In genomic region chr3:116194701-116195100, GRCm38 (mm10) we compare ENCODE assay signal across 18 mouse cellular contexts. TPM values are rescaled to one million over a fixed set of nuclear protein-coding genes. Genes with fewer than 3 reads are reported as not detected.
DNase-seq lines count a peak whose midpoint lies in the region; ATAC-seq and TF ChIP-seq lines count a peak whose summit lies in the region.
"Had no signal": no experiment of that assay in that cellular context is flagged by ENCODE, and none has a peak within 500 bp of the region (broad histone marks: within the 10 kb centered on the region; RNA-seq: fewer than 3 reads in every experiment).

No protein-coding gene starts in this region.

- ATAC-seq in heart, embryonic 11.5 days (replicated peaks; ENCODE audit: insufficient number of reproducible peaks, low FRiP score, low TSS enrichment) = no peak
- ATAC-seq in megakaryocyte, adult 5-6 weeks (ENCODE audit: poor library complexity, severe bottlenecking) = no peak
- ATAC-seq: liver, embryonic 12.5 days had no signal

- 38% methylated on average over 3 of the region's 3 CpGs for WGBS in heart, adult 2 months
- WGBS in heart, embryonic 11.5 days (ENCODE audit: insufficient replicate concordance) = 83% methylated on average over 3 of the region's 3 CpGs

- H3K4me2 ChIP-seq in heart, embryonic 11.5 days = no peak overlapping the region
- H3K4me2 ChIP-seq: hindbrain, embryonic 14.5 days; liver, embryonic 12.5 days; neural tube, embryonic 15.5 days had no signal

- TF ChIP-seq CTCF in heart, adult 2 months (IDR thresholded peaks at IDR 0.05) = no peak

- no peaks in the 10 kb centered on the region for H3K9me3 ChIP-seq in heart, embryonic 11.5 days (replicated peaks; ENCODE audit: control insufficient read depth, low read length)
- H3K9me3 ChIP-seq: forebrain, embryonic 10.5 days; liver, embryonic 12.5 days; neural tube, embryonic 15.5 days had no signal

- no peak overlapping the region; the same call in 1 of the 2 replicates for H3K27ac ChIP-seq in heart, adult 2 months
- no peak overlapping the region for H3K27ac ChIP-seq in heart, embryonic 11.5 days (ENCODE audit: low read depth, low read length)
- H3K27ac ChIP-seq: forebrain, embryonic 10.5 days; hindbrain, embryonic 14.5 days; liver, embryonic 12.5 days; neural tube, embryonic 15.5 days had no signal

- H3K9ac ChIP-seq in heart, adult 2 months (ENCODE audit: low read depth, low read length) = no peak overlapping the region
- no peak overlapping the region for H3K9ac ChIP-seq in heart, embryonic 11.5 days (ENCODE audit: low read depth, low read length)
- H3K9ac ChIP-seq: hindbrain, embryonic 14.5 days; liver, embryonic 12.5 days; neural tube, embryonic 15.5 days had no signal

- peak; percentile 40 to 53 for DNase-seq in heart, adult 2 months
- DNase-seq in NIH3T3 (ENCODE audit: low read depth) = peak; percentile 87
- peak; percentile 80 to 86 for DNase-seq in heart, adult 9 months (ENCODE audit: low spot score in 2 of 2)
- DNase-seq in lung, postnatal 4 days = peak; percentile 39 to 59
- DNase-seq in right cerebral cortex, postnatal 10 days (ENCODE audit: low spot score in 2 of 2) = no peak
- DNase-seq in retina, postnatal 1 day = no peak
- DNase-seq: cerebellum, postnatal 36 days; kidney, postnatal 4 days; midbrain, embryonic 14.5 days; right cerebral cortex, postnatal 4 days; thymus, adult 18-20 months had no signal

- no peaks in the 10 kb centered on the region for H3K27me3 ChIP-seq in heart, adult 2 months (ENCODE audit: control insufficient read depth, insufficient read depth, low read length)
- H3K27me3 ChIP-seq in heart, embryonic 11.5 days (ENCODE audit: control insufficient read depth, insufficient read depth, low read length) = no peaks in the 10 kb centered on the region
- H3K27me3 ChIP-seq: CH12.LX; liver, embryonic 12.5 days; neural tube, embryonic 15.5 days had no signal

- no peak overlapping the region for H3K4me3 ChIP-seq in heart, adult 2 months
- no peak overlapping the region for H3K4me3 ChIP-seq in heart, embryonic 11.5 days (ENCODE audit: low read depth, low read length)
- H3K4me3 ChIP-seq: forebrain, embryonic 10.5 days; liver, embryonic 12.5 days; neural tube, embryonic 15.5 days had no signal

- no peak for TF ChIP-seq POLR2A in heart, adult 2 months (IDR thresholded peaks at IDR 0.05; ENCODE audit: insufficient read depth, low read depth, low read length)

- intact Hi-C loops in heart, adult 2 months (cut with DNase I) = loop anchor here (5.0 kb wide), 1 partner anchor 67 kb away; the partner anchor contains the start of gene Vcam1

- H3K4me1 ChIP-seq in heart, adult 2 months (ENCODE audit: control insufficient read depth, insufficient read depth, low read length) = peaks cover 2% of the 10 kb centered on the region; the same call in 1 of the 2 replicates
- H3K4me1 ChIP-seq in heart, embryonic 11.5 days (ENCODE audit: control insufficient read depth, insufficient read depth, low read length) = no peaks in the 10 kb centered on the region
- H3K4me1 ChIP-seq: forebrain, embryonic 10.5 days; liver, embryonic 12.5 days; neural tube, embryonic 15.5 days had no signal

- TF ChIP-seq EP300 in heart, adult 2 months (IDR thresholded peaks at IDR 0.05; ENCODE audit: insufficient read depth, low read depth, low read length) = no peak

- H3K36me3 ChIP-seq in heart, adult 2 months (ENCODE audit: control insufficient read depth, insufficient read depth, low read length) = no peaks in the 10 kb centered on the region
- no peaks in the 10 kb centered on the region for H3K36me3 ChIP-seq in heart, embryonic 11.5 days (ENCODE audit: control insufficient read depth, insufficient read depth, low read length)
- H3K36me3 ChIP-seq: forebrain, embryonic 10.5 days; liver, embryonic 12.5 days; neural tube, embryonic 15.5 days had no signal

- H3K79me2 ChIP-seq in heart, adult 2 months (replicated peaks; ENCODE audit: control insufficient read depth, insufficient read depth, low read length) = no peaks in the 10 kb centered on the region

RNA-seq across cellular contexts. Expression of gene Gpr88, which starts 58.6 kb away (rescaled TPM):
- under 1 TPM in 1 of 2 experiments, not detected in 1; 0.08 TPM for total RNA-seq in heart, adult 2 months (2021)
- 0.15 and 0.23 TPM in 2 replicates for polyA plus RNA-seq in heart, adult 2 months (2012; rRNA removed)
- polyA plus RNA-seq in heart, embryonic 11.5 days (2014; fragmentation: Nextera tagmentation; extraction: Ambion mirVana) = 0.11 and 0.34 TPM in 2 replicates
- 0.07 TPM in 1 of 2 replicates, not detected in the other for total RNA-seq in megakaryocyte, adult 5-6 weeks (2015)
- 0.18 and 0.37 TPM in 2 replicates for total RNA-seq in megakaryocyte, adult 5-6 weeks (2017)
- total RNA-seq: CH12.LX had no signal
- polyA plus RNA-seq: forebrain, embryonic 10.5 days had no signal

Comparison
In these comparisons a context has a peak if more than half of its experiments do, and no peak if none do; other contexts are left out.
1. DNase-seq: peak in heart, adult 2 months (2 of 2), NIH3T3 (single experiment), heart, adult 9 months (2 of 2) and lung, postnatal 4 days (2 of 2); none in right cerebral cortex, postnatal 10 days (0 of 2) and retina, postnatal 1 day (single experiment).